Mouse (Mus musculus): ENCODE results near the gene Myo18b. TPM values are rescaled to one million over a fixed set of nuclear protein-coding genes. Genes with fewer than 3 reads are reported as not detected.

Gene Myo18b
- polyA plus RNA-seq, 1 experiment from 2014 or later = 0.89 TPM

DNA sequence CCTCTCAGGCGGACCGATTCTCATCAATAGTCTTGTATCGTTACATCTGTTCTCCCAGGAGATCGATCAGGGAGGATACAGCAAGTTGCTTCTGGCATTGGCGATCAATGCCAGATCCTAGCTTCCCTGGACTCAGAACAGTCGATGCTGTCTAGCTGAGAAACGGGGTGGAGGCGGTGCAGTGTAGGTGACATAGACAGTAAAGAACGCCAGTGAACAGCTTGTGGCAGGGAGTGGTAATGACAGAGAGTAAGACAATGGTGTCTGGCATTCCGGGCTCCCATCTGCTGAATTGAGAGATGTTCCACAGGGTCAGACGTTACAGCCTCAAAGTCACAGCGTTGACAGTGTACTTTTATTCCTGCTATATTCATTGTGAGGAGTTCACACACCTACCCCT lies 155.5 kb downstream of the Myo18b start:
- ATAC-seq (ENCODE audit: insufficient number of reproducible peaks, insufficient read depth, low FRiP score, low TSS enrichment, low read depth) = no peak
- Histone ChIP-seq H3K27ac (no peak overlapping the region), H3K4me3 (no peak overlapping the region), H3K9ac (no peak overlapping the region), H3K27me3 (no peaks in the 10 kb centered on the region), H3K9me3 (no peaks in the 10 kb centered on the region), H3K4me1 (no peaks in the 10 kb centered on the region), H3K36me3 (no peaks in the 10 kb centered on the region), H3K4me2 (no peak overlapping the region)
- 72% methylated on average over 12 of the region's 12 CpGs for WGBS

DNA sequence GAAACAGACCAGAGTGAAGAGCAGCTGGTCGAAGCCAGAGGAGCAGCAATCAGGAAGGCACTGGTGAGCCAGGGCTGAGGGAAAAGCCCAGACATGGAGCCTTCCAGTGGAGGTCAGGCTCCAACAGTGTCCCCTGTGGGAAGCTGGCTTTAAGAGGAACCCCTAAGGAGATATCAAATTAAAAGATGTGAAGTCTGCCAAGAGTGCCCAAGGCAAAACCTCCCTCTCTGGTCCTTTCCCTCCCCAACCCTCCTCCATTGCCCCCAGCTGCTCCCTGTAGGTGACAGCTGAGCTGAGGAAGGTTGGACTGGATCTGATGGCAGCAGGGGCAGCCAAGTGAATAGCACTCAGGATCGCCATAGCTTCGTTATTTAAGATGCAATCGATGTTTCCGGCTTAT lies 161.1 kb downstream of the Myo18b start:
- Histone ChIP-seq H3K9me3 (no peaks in the 10 kb centered on the region), H3K4me2 (no peak overlapping the region), H3K27me3 (no peaks in the 10 kb centered on the region), H3K27ac (no peak overlapping the region), H3K4me1 (no peaks in the 10 kb centered on the region), H3K9ac (no peak overlapping the region), H3K4me3 (no peak overlapping the region), H3K36me3 (no peaks in the 10 kb centered on the region)
- no peak for ATAC-seq (ENCODE audit: insufficient number of reproducible peaks, insufficient read depth, low FRiP score, low TSS enrichment, low read depth)
- WGBS = 75% methylated on average over 5 of the region's 5 CpGs

DNA sequence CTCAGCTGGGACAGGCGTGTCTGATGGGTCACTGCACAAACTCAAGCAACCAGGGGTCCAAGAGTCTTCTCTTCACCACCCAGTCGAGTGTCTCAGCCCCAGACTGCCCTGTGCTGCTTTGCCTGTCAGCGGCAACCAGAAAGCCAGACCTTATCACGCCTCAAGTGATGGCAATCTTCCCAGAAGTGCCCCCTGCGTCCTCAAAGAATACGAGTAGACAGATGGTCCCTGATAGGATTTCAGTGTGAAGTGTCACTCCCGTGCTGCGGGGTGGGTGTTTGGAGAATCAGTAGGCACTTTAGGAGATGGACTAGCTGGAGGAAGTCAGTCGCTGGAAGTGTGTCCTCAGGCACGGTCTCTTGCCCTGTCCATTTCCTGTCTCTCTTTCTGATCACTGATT lies 165.6 kb downstream of the Myo18b start:
- no peaks in the 10 kb centered on the region for H3K27me3 ChIP-seq
- H3K36me3 ChIP-seq = no peaks in the 10 kb centered on the region
- WGBS = 63% methylated on average over 10 of the region's 10 CpGs
- H3K4me1 ChIP-seq = no peaks in the 10 kb centered on the region
- H3K4me3 ChIP-seq = no peak overlapping the region
- no peaks in the 10 kb centered on the region for H3K9me3 ChIP-seq
- ATAC-seq (ENCODE audit: insufficient number of reproducible peaks, insufficient read depth, low FRiP score, low TSS enrichment, low read depth) = no peak
- no peak overlapping the region for H3K4me2 ChIP-seq
- no peak overlapping the region for H3K27ac ChIP-seq
- H3K9ac ChIP-seq = no peak overlapping the region

DNA sequence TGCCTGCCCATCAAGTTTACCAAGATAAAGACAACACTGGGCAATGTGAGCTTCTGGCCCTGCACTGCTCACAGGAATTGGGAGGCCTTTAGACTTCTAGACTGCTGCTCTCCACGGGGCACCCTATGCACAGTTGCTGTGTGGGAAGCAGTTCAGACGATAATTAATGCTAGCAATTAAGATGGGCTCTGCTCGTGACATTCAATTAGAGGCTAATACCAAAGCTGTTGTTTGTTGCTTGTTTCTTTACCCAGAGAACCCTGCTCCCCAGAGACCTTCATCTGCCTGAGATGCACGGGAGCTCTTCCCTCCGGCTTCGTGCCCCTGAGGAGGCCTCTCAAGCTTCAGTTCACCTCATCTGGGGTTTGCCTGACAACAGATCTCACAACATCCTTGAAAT lies 167.7 kb downstream of the Myo18b start:
- ATAC-seq (ENCODE audit: insufficient number of reproducible peaks, insufficient read depth, low FRiP score, low TSS enrichment, low read depth) = no peak
- WGBS = 62% methylated on average over 6 of the region's 6 CpGs
- H3K9ac ChIP-seq = no peak overlapping the region
- H3K4me1 ChIP-seq = no peaks in the 10 kb centered on the region
- H3K4me2 ChIP-seq = no peak overlapping the region
- no peaks in the 10 kb centered on the region for H3K27me3 ChIP-seq
- H3K27ac ChIP-seq = no peak overlapping the region
- H3K4me3 ChIP-seq = no peak overlapping the region
- no peaks in the 10 kb centered on the region for H3K9me3 ChIP-seq
- no peaks in the 10 kb centered on the region for H3K36me3 ChIP-seq

DNA sequence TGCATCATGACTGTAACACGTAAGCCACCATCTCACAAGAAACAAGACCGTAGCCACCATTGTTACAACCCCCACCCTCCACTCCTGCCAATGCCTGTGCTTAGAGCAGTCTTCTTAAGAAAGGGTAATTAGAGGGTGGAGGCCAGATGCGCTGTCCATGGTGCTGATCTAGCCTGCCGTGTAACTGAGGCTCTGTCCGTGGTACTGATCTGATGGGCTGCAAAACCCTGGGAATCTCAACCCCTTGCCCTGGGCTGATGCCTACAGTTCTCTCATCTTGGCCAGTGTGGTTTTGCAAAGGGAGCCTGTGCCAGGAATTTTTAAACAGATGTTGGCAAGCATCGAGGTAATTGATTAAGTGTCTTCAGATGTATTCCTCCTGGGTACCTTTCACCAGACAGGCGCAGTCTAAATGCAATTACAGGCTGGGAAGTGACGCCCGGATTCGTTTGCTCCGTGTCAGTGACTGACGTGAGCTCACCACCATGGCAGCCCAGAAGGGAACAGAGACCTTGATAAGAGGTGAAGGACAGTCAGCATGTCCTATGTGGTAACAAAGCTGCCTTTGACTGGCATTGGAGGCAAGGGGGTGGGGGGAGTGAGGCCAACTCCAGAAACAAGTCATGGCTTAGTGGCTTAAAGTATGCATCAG lies 177.4 kb downstream of the Myo18b start:
- no peaks in the 10 kb centered on the region for H3K27me3 ChIP-seq
- H3K9me3 ChIP-seq = no peaks in the 10 kb centered on the region
- ATAC-seq (ENCODE audit: insufficient number of reproducible peaks, insufficient read depth, low FRiP score, low TSS enrichment, low read depth) = no peak
- H3K27ac ChIP-seq = no peak overlapping the region
- H3K9ac ChIP-seq = no peak overlapping the region
- H3K4me1 ChIP-seq = no peaks in the 10 kb centered on the region
- no peaks in the 10 kb centered on the region for H3K36me3 ChIP-seq
- WGBS = 43% methylated on average over 12 of the region's 12 CpGs
- H3K4me2 ChIP-seq = no peak overlapping the region
- H3K4me3 ChIP-seq = no peak overlapping the region

DNA sequence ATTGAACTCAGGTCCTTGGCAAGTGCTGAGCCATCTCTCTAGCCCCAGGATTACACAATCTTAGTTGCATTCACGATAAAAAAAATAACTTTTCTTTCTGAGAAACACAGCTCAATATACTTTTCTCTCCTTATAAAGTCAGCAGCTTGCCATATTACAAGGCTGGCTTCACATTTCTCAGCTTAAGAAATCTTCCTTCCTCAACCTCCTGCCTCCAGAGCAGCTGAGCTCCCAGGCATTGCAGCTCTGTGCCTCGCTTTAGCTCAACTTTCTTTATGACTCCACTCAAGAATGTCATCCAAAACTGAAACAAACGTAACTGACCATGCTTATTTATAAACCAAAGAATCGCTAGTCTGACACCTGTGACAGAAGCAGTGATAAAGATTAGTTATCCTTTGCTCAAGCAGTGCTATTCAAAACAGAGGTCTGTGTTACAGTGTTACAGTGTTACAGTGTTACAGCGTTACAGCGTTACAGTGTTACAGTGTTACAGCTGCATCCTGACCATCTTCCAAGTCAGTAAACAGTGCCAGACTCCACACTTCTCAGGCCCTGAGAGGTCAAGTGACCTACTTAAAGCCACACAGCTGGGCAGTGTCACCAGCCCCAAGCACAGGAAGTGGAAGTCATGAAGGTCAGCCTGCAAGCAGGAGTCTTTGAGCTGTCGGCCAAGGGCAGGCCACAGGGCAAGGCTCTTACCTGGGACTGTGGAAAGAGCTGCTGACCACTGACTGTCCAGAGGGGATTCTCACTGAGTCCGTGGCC lies 181.3 kb downstream of the Myo18b start:
- WGBS = 54% methylated on average over 8 of the region's 8 CpGs
- H3K36me3 ChIP-seq = no peaks in the 10 kb centered on the region
- no peak overlapping the region for H3K4me2 ChIP-seq
- no peak for ATAC-seq (ENCODE audit: insufficient number of reproducible peaks, insufficient read depth, low FRiP score, low TSS enrichment, low read depth)
- H3K9ac ChIP-seq = no peak overlapping the region
- no peaks in the 10 kb centered on the region for H3K9me3 ChIP-seq
- H3K4me3 ChIP-seq = no peak overlapping the region
- no peak overlapping the region for H3K27ac ChIP-seq
- H3K4me1 ChIP-seq = no peaks in the 10 kb centered on the region
- H3K27me3 ChIP-seq = no peaks in the 10 kb centered on the region; the same call in 1 of the 2 replicates

DNA sequence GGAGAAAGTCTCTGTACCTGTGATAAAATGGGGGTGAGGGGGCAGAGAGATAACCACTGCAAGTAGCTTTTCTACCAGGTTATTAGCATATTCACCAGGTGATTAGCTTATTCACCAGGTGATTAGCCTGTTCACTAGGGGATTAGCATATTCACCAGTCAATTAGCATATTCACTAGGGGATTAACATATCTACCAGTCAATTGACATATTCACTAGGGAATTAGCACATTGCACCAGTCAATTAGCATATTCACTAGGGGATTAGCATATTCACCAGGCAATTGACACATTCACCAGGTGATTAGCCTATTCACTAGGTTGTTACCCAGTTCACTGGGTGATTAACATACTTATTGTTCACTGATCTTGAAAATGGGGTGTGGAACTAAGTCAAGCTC lies 186.3 kb downstream of the Myo18b start:
- H3K27ac ChIP-seq = no peak overlapping the region
- no peaks in the 10 kb centered on the region for H3K4me1 ChIP-seq
- no peak overlapping the region for H3K4me2 ChIP-seq
- H3K27me3 ChIP-seq = no peaks in the 10 kb centered on the region; the same call in 1 of the 2 replicates
- no peak overlapping the region for H3K4me3 ChIP-seq
- no peak for ATAC-seq (ENCODE audit: insufficient number of reproducible peaks, insufficient read depth, low FRiP score, low TSS enrichment, low read depth)
- H3K9me3 ChIP-seq = no peaks in the 10 kb centered on the region
- H3K9ac ChIP-seq = no peak overlapping the region
- H3K36me3 ChIP-seq = no peaks in the 10 kb centered on the region

DNA sequence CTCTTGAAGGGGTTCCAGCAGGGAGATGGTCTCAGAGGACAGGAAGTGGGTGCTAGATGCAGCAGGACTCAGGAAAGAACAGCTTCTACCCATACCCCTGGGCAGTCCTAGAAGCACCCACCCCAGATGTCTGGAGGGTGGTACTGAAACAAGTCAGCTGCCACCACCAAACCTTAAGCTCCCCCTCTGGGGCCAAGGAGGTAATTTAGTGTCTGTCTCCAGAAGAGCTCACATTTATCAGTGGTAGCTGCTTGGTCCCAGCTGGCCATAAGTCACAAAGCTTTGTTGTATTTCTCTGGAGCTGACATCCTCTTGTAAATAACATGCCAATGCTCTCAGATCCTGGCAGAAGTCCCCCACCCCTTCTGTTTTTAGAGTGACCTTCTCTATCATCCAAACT lies 187.7 kb downstream of the Myo18b start:
- Histone ChIP-seq H3K36me3 (no peaks in the 10 kb centered on the region), H3K9ac (no peak overlapping the region), H3K4me1 (no peaks in the 10 kb centered on the region), H3K9me3 (no peaks in the 10 kb centered on the region), H3K27ac (no peak overlapping the region), H3K4me2 (no peak overlapping the region), H3K27me3 (no peaks in the 10 kb centered on the region; the same call in 1 of the 2 replicates), H3K4me3 (no peak overlapping the region)
- ATAC-seq (ENCODE audit: insufficient number of reproducible peaks, insufficient read depth, low FRiP score, low TSS enrichment, low read depth) = no peak

DNA sequence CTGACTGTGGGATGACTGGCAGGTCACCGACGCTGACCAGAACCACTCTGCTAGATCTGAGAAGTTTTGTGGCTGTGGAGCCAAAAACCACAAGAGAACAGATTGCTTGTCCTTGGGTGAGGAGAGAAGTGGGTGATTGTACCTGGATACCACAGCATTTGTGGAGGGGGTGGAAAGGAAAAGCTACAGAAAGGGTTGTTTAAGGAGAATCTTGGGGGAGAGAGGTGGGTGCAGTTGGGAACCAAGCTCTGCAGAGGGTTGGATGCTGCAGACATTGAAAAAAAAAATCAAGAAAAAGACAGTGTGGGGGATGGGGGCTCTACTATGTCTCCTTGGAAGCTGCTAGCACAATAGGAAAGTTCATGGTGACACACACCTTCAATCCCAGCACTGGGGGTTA lies 188.7 kb downstream of the Myo18b start:
- 92% methylated on average over 2 of the region's 2 CpGs for WGBS
- Histone ChIP-seq H3K4me2 (no peak overlapping the region), H3K4me3 (no peak overlapping the region), H3K9ac (no peak overlapping the region), H3K9me3 (no peaks in the 10 kb centered on the region), H3K27ac (no peak overlapping the region), H3K4me1 (no peaks in the 10 kb centered on the region), H3K36me3 (no peaks in the 10 kb centered on the region), H3K27me3 (no peaks in the 10 kb centered on the region; the same call in 1 of the 2 replicates)
- no peak for ATAC-seq (ENCODE audit: insufficient number of reproducible peaks, insufficient read depth, low FRiP score, low TSS enrichment, low read depth)

DNA sequence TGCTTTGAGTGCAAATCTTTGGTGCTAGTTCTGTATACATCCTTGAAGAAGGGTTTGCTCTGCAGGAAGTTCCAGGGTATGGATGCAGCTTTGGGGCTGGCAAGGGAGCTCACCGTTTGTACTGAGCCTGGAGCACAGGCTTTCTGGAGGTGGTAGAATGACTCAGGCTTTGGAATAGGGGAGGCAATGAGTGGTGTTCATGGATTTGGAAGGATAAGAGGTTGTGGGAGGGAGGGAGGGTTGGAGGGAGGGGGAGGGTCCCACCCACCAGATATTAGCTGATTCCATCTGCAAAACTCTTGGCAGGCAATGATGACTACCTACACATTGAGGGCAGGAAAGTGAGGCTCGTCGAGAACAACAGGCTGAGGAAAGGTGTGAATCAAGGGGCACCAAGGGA lies 195.4 kb downstream of the Myo18b start:
- H3K27ac ChIP-seq = no peak overlapping the region
- no peak for ATAC-seq (ENCODE audit: insufficient number of reproducible peaks, insufficient read depth, low FRiP score, low TSS enrichment, low read depth)
- 69% methylated on average over 3 of the region's 3 CpGs for WGBS
- no peak overlapping the region for H3K9ac ChIP-seq
- H3K4me3 ChIP-seq = no peak overlapping the region
- no peaks in the 10 kb centered on the region for H3K36me3 ChIP-seq
- H3K4me1 ChIP-seq = no peaks in the 10 kb centered on the region
- no peak overlapping the region for H3K4me2 ChIP-seq
- no peaks in the 10 kb centered on the region for H3K9me3 ChIP-seq
- H3K27me3 ChIP-seq = no peaks in the 10 kb centered on the region

DNA sequence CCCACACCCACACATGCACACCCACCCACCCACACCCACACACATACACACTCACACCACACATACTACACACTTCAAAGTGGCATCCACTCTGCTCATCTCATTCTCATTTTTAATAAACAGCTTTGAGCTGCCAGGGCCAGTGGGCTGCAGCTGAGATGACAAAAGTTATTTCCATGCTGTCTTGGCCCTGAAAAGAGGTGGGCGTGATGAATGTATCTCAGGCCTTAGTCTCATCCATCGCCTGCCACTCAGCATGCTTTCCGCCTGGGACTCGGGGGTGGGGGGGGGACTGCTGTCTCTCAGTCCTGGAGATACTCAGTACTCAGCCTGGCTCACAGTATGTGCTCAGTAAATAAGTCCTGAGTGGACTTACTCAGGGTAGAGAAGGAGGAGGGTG lies 199.5 kb downstream of the Myo18b start:
- no peaks in the 10 kb centered on the region for H3K27me3 ChIP-seq
- H3K4me2 ChIP-seq = no peak overlapping the region
- no peaks in the 10 kb centered on the region for H3K36me3 ChIP-seq
- no peak overlapping the region for H3K9ac ChIP-seq
- no peaks in the 10 kb centered on the region for H3K9me3 ChIP-seq
- H3K4me3 ChIP-seq = no peak overlapping the region
- ATAC-seq (ENCODE audit: insufficient number of reproducible peaks, insufficient read depth, low FRiP score, low TSS enrichment, low read depth) = no peak
- peaks cover 8% of the 10 kb centered on the region for H3K4me1 ChIP-seq
- H3K27ac ChIP-seq = no peak overlapping the region
- WGBS = 82% methylated on average over 4 of the region's 4 CpGs

DNA sequence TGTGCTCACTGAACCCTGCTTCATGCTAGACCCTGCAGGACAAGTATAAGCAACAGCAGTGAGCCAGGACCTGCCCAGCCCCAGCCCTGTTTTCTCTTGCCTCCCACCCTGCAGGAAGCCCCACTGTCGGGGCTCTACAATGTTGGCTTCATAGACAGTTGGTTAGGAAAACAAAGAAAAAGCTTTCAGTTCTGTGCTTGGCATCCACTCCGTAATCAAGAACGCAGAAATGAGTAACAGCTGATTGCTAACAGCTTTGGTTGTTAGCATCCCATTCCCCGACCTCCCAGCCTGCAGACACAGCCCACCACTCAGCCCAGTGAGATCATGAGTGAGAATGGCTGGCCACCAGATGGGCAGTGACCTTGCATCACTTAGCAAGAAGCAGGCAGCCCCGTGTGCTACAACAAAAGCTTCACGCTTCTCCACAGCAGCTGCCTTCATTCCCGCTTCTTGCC lies 200.9 kb downstream of the Myo18b start:
- no peak overlapping the region for H3K4me2 ChIP-seq
- H3K4me1 ChIP-seq = peaks cover 8% of the 10 kb centered on the region
- H3K27me3 ChIP-seq = no peaks in the 10 kb centered on the region
- no peak overlapping the region for H3K27ac ChIP-seq
- H3K36me3 ChIP-seq = no peaks in the 10 kb centered on the region
- H3K9me3 ChIP-seq = no peaks in the 10 kb centered on the region
- ATAC-seq (ENCODE audit: insufficient number of reproducible peaks, insufficient read depth, low FRiP score, low TSS enrichment, low read depth) = no peak
- WGBS = 45% methylated on average over 7 of the region's 7 CpGs
- H3K9ac ChIP-seq = no peak overlapping the region
- H3K4me3 ChIP-seq = no peak overlapping the region

All from embryonic facial prominence, embryonic 13.5 days (tissue).